Mouse (Mus musculus) ES-CJ7 (cell line): ENCODE data around the gene Myo15b.

Source experiments
- DNase-seq: peaks from one replicate; pipeline ENCODE4 v3.0.0; 2011; ENCODE audit warnings: low read depth, low spot score

Myo15b gene

DNA sequence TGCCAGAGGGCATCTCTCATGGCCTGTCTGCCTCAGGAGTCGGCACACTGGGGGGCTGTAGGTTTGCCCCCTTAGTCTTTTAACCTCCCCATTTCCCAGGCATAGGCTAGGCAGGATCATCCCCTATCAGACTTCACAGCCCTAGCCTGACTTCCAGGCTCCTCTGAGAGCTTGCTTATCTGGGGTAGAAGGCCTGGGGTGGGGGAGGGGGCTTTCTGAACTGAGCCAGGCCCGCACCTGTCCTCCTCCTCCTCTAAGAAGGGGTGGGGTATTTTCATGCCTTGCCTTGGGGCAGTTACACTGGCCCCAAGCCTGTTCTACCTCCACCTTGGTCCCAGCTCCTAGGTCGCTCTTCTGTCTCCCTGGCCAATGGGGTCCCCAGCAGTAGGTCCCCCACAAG lies 26.7 kb upstream of the Myo15b start:
- DNase-seq, result peak; percentile 79

DNA sequence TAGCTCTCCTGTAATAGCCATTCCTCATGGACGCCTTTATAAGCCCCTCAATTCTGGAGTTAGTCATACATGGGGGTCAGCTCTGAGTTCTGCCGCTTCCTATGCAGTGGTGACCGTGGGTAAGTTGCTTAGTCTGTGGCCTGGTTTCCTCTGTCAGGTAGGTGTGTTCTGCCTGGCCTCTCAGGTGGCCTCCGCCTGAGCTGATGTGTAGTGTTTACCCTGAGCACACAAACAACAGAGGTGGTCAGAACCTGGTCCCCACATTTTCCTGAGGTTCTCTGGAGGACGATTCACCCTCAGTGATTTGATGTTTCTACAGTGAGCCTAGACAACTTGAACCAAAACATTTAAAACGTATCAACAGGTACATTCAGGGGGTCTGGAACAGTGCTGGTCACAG lies 26.1 kb upstream of the Myo15b start:
- no peak for DNase-seq

DNA sequence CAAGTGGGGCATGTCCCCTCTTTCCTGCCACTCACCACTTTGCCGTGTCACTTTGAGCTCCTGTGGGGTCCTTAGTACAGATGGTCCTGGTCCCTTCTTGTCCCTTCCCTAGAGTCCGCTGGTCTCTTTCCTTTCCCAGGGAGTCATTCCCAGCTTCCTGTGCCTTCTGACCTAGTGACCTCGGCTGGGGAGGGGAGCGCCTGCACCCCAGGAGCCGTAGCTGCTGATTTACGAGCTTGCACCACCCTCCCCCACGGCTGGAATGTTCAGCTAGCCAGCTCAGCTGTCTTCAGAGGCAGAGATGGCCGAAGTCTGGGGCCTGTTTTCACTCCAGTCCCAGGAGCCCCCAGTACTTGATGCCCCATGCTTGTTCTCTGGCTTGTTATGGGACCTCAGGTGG lies 25.7 kb upstream of the Myo15b start:
- DNase-seq, result peak; percentile 87

DNA sequence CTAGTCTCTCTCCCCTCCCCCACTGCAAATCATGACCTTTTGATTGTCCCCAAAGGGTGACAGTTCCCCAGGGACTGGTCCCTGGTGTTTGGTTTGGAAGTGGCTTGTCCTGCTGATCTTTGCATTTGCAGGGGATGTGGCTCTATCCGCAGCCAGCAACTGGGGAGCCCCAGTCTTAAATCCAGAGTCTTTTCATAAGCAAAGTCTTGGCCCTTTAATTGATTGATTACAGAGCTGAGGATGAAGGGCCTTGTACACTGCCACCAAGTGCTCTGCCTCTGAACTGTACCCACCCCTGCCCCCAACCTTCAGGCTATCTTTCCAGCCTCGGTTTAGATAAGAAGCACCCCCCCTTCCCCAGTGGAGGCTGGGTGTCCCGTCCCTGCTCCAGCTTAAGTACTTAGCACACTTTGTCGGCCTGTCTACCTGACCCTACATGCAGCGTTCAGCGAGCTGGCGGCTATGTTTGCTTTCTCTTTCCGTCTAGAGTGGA lies 25.1 kb upstream of the Myo15b start:
- peak; percentile 74 for DNase-seq

DNA sequence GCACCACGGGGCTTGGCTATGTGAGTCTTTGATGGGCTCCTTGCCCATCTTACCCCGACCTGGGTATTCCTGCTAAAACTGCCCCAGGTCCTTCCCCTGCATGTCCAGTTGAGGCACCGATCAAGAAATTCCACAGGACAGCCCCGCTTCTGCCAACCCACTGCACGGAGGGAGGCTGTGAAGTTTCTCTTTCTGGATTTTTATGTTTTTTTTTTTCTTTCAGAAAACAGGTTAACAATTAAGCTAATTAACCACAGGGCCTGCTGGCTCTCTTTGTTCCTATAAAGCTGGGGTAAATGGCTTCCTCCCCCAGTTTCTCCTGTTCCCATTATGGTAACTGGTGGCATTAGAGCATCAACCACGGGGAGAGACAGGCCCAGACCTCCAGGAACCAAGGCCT lies 24.2 kb upstream of the Myo15b start:
- no peak for DNase-seq

DNA sequence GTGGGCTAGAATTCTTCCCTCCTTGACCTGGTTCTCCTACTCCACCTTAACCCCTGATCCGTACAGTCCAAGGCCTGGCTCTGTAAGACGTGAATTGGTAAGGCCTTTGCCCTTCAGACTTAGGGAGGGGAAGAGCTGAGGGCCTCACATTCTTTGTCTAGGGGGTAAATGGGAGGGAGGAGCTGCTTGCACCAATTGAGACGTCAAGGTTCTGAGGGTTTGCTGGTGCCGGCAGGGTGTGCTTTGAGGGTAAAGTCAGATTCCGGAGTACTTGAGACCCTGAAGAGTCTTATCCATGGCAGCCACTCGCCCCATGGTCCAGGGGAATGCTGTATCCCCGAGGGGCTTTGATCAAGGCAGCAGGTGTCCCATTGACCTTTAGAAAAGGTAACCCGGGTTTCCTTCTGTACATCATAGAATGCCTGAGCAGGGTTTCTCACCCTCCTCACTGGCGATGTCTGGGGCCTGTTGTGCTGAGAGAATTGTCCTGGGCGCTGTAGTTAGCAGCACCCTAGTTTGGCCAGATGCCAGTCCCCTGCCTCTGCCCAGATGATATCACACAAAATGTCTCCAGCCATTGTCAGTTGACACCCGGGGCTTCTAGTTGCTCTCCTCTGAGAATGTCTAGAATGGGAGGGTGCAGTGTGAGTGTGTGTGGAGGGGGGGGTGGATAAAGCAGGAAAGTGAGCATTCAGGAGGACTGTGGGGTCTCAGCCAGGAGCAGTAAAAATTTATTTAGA lies 21.4 kb upstream of the Myo15b start:
- peak; percentile 90 for DNase-seq

DNA sequence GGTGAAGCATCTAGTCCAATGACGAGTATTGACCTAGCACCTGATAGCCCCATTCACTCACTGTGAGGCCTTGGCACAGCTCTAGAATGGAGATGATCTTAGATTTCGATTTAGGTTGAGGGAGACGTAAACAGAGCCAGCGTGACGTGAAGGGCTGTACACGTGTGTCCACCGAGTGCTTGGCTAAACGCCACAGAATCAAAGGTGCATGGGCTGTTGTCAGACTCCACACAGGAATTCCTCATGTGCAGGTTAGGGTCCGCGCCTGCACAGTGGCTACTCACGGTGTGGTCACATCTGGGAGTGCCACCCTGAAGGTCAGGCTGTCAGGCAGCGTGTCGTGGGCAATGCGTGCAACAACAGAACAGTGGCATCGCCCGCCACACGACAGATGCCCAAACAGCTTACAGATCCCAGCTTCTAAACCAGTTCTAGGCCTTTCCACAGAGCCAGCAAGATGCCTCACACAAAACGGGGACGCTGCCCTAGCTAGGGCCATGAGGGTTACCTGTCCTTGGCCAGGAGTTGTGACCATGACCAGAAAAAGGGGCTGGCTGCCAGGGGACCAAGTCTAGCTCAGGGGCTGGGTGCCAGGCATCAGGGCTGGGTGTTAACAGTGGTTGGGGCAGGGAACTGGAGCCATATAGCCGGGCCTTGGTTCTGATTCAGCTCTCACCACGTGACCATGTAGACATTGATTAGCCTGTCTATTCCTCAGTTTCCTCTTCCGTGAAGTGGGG lies 20.4 kb upstream of the Myo15b start:
- DNase-seq, result no peak

DNA sequence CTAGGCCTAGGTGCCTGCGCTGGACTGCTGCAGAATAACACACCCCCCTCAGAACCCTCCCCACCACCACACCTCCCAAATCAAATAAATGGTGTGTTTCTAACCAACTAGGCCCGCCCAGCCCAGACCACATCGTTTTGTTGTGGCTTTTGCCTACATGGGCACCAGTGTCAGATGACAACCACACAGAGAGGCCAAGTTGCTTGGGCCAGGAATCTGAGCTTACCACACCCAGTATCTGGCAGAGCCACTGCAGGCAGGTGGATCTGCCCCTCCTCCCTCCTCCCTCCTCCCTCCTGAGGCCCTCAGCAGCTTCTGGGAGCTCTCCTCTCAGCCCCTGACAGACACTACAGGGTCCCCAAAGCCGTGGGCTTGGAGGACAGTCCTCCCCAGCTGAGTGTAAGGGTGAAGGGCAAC lies 19.3 kb upstream of the Myo15b start:
- DNase-seq, result peak; percentile 78

DNA sequence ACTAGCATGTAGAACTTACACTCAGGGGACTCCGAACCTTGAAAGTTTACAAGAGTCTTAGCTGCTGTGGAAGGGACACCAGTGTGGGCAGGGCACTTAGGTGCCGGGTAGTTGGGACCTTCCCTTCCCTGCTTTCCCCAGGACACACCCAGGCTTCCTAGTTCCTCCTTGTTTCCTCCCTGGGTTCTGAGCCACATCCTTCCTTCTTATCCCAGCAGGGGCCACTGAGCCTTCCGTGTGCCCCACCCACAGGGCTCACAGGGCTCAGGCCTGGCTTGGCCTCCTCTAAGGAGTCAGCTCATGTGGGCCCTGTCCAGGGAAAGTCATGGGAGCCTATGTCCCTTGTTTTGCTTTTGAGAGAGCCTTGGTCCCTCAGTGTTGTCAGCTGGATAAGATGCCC lies 18.5 kb upstream of the Myo15b start:
- DNase-seq, result peak; percentile 59

DNA sequence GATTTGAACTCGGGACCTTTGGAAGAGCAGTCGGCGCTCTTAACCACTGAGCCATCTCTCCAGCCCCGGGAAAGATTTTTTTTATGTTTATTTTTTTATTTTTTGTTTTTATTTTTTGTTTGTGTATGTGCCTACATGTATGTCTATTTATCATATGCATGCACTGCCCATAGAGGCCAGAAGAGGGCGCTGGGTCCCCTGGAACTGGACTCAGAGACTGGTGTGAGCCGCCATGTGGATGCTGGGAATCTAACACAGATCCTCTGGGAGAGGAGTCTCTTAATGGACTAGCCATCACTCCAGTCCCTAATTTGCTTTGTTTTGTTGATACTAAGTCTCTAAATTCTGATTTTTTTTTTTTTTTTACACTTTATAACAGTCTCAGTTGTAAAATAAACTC lies 17.2 kb upstream of the Myo15b start:
- peak; percentile 84 for DNase-seq

DNA sequence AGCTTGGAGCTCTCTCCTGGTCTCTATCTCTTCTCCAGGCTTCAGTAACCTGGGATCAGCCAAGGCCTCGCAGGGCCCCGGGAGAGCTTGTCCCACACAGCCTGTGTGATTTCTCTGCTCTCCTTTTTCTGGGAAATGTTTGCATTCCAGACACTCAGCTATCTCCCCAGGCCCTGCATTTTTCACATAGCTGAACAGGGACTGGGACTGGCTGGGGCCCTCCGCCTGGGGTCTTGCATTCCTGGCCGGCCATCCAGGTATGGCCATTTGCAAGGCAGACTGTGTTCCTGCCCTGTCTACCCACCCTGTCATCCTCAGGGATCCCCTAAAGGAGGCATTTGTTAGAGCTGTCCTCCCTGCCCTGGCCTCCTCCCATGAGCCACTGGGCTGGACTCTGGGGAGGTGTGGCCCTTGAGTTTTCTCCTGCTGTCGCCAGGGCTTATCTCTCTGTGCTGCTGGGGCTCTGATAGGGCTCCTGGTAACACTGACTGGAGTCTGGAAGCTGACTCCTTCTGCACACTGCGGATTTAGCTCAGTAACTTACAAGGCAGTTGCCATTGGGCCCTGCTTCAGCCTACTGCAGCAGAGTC lies 16.1 kb upstream of the Myo15b start:
- peak; percentile 85 for DNase-seq

DNA sequence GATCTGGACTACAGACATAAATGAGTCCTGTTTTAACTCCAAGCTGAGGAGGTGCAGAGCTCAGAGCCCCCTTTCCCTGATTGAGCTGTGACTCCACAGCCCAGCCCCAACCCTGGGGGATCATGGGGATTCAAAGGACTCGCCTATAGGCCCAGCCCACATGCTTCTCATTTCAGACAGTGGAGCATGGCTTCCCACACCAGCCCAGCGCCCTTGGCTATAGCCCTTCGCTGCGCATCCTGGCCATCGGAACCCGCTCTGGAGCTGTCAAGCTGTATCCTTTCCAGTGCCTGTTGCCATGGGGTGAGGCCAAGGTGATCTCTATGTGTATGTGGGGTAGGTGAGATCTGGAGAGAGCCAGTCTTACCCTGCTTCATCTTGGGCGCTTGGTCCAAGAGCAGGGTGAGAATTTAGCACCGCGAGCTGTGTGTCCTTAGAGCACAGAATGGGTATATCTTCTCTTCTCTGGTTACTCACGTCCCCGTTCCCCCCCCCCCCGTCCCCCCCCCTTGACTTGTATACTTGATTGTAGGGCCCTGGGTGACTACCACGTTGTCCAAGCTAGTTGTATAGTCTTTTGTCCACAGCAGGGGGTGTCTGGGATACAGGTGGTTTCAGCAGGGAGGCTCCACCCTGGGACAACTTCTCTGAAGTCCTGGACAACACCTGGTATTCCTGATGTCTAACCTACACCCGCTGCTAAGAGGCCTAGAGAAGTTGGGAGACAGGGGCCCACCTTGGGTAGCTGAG lies 14.9 kb upstream of the Myo15b start:
- peak; percentile 75 for DNase-seq

DNA sequence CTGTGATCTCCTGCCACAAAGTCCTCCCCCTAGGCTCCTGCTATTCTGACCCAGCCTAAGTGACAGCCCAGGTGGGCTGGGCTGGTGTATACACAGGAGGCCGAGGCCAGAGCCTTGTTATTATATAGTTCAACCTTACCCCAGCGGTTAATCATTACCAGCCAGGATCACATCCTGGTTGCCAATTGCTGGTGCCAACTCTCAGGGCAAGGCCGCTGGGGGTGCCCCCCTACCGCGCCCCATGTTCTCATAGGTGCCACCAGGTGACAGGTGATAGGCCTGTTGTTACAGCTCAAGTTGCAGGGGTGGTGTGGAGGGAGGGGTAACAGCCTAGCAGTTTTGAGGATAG lies 14.3 kb upstream of the Myo15b start:
- DNase-seq, result no peak

DNA sequence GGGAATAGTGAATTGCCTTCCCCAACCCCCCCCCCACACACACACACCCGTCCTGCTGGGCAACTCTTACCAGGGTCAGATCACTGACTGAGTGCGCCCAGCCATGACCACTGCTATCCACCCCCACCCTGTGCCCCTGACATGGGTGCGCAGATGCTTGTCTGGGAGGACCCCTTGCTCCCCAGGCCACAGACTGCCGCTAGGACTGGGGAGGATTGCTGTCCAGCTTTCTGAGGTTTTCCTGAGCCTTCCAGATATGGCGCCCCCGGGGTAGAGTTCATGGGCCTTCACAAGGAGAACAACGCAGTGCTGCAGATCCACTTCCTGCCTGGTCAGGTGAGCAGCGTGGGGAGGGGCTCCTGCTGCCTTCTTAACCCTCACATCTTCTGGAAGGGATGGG lies 14.0 kb upstream of the Myo15b start:
- DNase-seq, result no peak

DNA sequence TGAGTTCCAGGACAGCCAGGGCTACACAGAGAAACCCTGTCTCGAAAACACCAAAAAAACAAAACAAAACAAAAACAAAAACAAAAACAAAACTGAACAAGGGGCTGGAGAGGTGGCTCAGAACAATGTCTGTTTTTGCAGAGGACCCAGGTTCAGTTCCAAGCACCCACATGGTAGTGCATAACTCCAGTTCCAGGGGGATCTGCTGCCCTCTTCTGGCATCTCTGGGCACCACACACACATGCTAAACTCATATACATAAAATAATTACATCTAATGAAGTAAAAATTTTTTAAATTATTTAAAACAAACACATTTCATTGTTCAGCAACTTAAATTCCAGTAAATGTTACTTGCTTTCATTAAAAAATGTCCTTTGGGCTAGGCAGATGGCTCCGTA lies 12.4 kb upstream of the Myo15b start:
- DNase-seq, result peak; percentile 51

DNA sequence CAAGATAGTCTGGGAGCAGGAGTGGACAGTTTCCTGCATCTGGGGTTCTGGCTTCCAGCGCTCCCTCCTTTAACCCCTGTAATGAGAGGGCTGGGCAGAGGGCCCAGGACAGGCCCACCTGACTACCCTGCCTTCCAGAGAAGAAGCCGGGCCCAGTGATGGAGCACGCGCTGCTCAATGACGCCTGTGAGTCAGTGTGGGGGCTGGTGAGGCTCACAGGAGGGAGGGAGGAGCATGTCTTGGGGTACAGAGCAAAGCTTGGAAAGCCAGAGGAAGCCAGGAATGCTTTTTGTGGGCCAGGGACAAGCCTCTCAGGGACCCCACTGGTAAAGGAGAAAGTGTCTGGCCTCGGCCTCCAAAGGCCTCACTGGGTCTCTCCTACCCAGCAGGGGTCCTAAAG lies 3.5 kb upstream of the Myo15b start:
- no peak for DNase-seq

DNA sequence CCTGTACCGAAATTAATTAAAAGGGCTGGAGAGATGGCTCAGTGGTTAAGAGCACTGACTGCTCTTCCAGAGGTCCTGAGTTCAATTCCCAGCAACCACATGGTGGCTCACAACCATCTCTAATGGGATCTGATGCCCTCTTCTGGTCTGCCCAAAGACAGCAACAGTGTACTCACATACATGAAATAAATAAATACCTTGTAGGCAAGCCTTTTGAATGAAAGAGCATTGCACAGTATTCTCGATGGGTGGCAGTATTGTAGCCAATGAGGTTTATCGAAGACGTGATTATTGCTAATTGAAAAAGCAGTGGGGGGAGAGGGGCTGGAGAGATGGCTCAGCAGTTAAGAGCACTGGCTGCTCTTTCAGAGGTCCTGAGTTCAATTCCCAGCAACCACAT lies 1.1 kb upstream of the Myo15b start:
- DNase-seq, result peak; percentile 56

DNA sequence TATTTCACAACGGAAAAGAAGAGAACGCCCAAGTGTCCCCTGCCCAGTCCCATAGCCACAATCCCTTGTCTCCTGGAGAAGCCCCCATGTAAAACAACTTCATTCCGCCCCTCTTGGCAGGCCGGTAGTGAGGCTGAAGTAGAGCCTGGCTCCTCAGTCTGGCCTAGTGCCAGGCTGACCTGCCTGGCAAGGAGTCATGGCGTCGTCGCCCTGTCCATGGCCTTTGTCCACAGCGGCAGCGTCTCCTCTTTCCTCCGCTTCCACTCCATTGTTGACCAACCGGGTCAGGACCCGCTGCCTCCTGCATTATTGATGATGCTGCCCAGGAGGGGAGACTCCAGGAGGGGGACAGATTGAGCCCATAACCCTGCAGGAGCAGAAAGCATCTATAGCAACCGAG lies 270 bp upstream of the Myo15b start:
- no peak for DNase-seq

DNA sequence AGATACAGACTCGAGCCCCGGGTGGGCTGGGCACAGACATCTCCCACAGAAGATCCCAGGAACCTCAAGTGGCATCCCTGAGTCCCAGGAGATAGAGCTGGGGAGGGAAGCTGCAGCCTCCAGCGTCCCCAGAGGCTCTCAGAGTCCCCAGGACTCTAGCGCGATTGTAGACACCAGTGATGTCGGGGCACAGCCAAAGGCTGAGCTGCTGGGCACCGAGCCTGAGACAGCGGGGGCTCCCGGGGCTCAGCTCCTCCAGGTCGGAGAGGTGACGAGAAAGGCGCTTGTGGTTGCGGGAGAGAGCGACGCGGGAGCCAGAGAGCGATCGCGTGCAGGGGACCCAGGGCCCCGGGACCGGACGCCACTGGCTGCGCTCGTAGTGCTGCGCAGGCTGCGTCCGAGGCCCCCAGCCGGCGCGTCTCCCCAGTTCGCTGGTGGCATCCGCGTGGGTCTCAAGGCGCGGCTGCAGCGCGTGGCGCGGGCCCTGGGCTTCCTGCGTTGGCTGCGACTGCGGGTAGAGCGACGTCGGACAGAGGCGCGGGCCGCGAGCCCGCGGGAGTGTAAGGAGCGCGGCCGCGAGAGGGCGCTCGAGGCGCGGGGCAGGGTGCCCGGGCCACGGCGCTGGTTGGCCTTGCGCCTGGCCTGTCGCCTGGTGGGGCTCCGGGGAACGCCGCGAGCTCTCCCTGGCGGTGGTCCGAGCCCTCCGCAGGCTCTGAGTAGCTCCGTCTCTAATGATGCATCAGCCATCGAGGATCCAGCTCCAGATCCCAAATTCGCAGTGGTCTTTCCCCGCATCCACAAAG lies 1.1 kb downstream of the Myo15b start:
- DNase-seq, result peak; percentile 89

DNA sequence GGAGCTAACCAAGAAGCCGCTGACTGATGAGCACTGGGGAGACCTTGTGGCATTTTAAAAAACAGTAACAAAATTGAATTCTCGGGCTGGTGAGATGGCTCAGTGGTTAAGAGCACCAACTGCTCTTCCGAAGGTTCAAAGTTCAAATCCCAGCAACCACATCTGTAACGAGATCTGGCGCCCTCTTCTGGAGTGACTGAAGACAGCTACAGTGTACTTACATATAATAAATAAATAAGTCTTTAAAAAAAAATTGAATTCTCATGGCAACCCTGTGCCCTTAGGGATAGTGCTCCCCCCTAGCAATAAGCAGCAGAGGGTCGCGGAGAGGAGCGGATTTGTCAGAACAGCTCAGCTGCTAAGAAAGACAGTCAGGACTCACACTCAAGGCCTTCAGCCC lies 5.7 kb downstream of the Myo15b start:
- DNase-seq, result no peak

DNA sequence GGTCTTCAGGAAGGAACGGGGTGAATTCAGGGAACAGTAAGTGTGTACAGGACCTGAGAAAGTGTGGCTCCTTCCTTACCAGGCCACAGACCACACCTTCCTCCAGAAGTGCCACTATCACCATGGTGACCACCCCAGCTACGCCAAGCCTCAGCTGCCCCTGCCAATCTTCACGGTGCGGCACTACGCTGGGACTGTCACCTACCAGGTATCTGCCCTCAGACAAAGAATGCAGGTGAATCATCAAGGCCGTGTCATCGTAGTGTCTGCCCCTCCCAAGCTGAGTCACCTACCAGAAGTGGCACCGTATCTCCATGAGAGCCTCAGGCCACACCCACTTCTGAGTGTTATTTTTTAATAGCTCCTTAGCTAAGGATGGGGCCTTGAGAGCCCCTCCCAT lies 11.2 kb downstream of the Myo15b start:
- DNase-seq, result no peak
